Mouse (Mus musculus) limb, embryonic 12.5 days (tissue): ENCODE data around the gene Hist1h3e. TPM values are rescaled to one million over a fixed set of nuclear protein-coding genes. Genes with fewer than 3 reads are reported as not detected.
"Not testable (repeated sequence)": the region's sequence is repeated elsewhere in the genome, so short reads cannot be mapped to it uniquely, and the experiment has no call there.

Source experiments
- ATAC-seq: fragments of 200-750 bp; cut with Nextera tagmentation; 2 replicates; pipeline ENCODE4 v1.8.0; 2017; ENCODE audit warnings: low read depth, moderate TSS enrichment; ENCODE audit not compliant: insufficient number of reproducible peaks, insufficient read depth, low FRiP score, low TSS enrichment
- H3K27ac ChIP-seq: fragments of 300-500 bp; sonication (generic); 2 replicates; pipeline ENCODE4 v1.5.1; 2016; ENCODE audit warnings: mild to moderate bottlenecking, moderate library complexity
- H3K27me3 ChIP-seq: fragments of 300-500 bp; sonication (generic); 2 replicates; pipeline ENCODE4 v1.6.1; 2016; ENCODE audit warnings: mild to moderate bottlenecking, moderate library complexity
- H3K36me3 ChIP-seq: fragments of 300-500 bp; sonication (generic); 2 replicates; pipeline ENCODE4 v1.6.1; 2016; ENCODE audit warnings: mild to moderate bottlenecking, moderate library complexity
- H3K4me1 ChIP-seq: fragments of 300-500 bp; sonication (generic); replicated peaks from 2 replicates; pipeline ENCODE4 v1.6.1; 2016
- H3K4me2 ChIP-seq: fragments of 300-500 bp; sonication (generic); 2 replicates; pipeline ENCODE4 v1.6.1; 2016; ENCODE audit warnings: mild to moderate bottlenecking, moderate library complexity
- H3K4me3 ChIP-seq: fragments of 300-500 bp; sonication (generic); replicated peaks from 2 replicates; pipeline ENCODE4 v1.5.1; 2016; ENCODE audit warnings: mild to moderate bottlenecking
- H3K9ac ChIP-seq: fragments of 300-500 bp; sonication (generic); replicated peaks from 2 replicates; pipeline ENCODE4 v1.6.1; 2016; ENCODE audit warnings: mild to moderate bottlenecking, moderate library complexity
- H3K9me3 ChIP-seq: fragments of 300-500 bp; sonication (generic); 2 replicates; pipeline ENCODE4 v1.6.1; 2016; ENCODE audit warnings: mild to moderate bottlenecking, moderate library complexity
- WGBS: fragments of 180-500 bp; shearing (Covaris S2); methylation state at CpG from one replicate; pipeline ENCODE4 v1.1.7; 2016; 5-methylcytosine and 5-hydroxymethylcytosine counted together
- polyA plus RNA-seq: library from polyadenylated mRNA; unstranded; fragments of >200 nt; fragmentation: Nextera tagmentation; extraction: Ambion mirVana; gene quantifications from 2 replicates; pipeline ENCODE4 v1.2.1, GENCODE M21; 2016

Gene Hist1h3e
- polyA plus RNA-seq, 1 experiment from 2014 or later: 12.8 TPM

DNA sequence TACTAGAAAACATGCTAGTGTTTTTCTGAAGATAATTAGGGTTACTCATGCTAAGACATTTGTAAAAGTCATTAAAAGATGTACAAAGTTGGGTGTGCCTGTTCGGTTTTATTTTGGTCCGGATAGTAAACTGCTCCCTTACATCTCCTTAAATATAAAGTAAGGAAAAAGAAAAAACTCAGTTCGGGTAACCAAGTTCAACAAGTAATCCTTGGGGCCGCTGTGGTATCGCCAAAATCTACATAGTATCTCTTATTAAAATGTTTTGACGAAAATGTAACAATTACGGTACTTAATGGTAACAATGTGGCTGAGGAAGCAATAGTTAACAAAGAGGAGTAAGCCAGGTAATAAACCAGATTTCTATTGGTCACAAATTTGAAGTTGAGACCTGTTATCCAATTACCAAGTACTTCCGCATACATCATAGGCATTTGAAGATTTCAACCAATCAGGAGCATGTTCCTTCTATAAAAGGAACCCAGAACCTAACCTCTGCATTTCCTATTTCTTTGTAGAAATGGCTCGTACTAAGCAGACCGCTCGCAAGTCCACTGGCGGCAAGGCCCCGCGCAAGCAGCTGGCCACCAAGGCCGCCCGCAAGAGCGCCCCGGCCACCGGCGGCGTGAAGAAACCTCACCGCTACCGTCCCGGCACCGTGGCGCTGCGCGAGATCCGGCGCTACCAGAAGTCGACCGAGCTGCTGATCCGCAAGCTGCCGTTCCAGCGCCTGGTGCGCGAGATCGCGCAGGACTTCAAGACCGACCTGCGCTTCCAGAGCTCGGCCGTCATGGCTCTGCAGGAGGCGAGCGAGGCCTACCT lies 18.0 kb downstream of the Hist1h3e start, which contains the start of gene Hist1h3f:
Hist1h3f (plus strand) TSS at position 88 of the 822 bp plus-strand sequence.
- H3K36me3 ChIP-seq: no peaks in the 10 kb centered on the region
- under 1% methylated on average over 33 of the region's 45 CpGs for WGBS
- H3K9ac ChIP-seq: peak within 1 kb of the TSS; percentile 70
- H3K4me2 ChIP-seq: peak within 1 kb of the TSS; percentile 71
- H3K27ac ChIP-seq: peak within 1 kb of the TSS; percentile 94
- 0 out of 2 replicates have a peak, but pooled peaks cover 5% of the 10 kb centered on the region for H3K4me1 ChIP-seq
- peak; percentile 88 for ATAC-seq
- H3K4me3 ChIP-seq: peak within 1 kb of the TSS; percentile 46
- H3K9me3 ChIP-seq: no peaks in the 10 kb centered on the region
- no peaks in the 10 kb centered on the region for H3K27me3 ChIP-seq

DNA sequence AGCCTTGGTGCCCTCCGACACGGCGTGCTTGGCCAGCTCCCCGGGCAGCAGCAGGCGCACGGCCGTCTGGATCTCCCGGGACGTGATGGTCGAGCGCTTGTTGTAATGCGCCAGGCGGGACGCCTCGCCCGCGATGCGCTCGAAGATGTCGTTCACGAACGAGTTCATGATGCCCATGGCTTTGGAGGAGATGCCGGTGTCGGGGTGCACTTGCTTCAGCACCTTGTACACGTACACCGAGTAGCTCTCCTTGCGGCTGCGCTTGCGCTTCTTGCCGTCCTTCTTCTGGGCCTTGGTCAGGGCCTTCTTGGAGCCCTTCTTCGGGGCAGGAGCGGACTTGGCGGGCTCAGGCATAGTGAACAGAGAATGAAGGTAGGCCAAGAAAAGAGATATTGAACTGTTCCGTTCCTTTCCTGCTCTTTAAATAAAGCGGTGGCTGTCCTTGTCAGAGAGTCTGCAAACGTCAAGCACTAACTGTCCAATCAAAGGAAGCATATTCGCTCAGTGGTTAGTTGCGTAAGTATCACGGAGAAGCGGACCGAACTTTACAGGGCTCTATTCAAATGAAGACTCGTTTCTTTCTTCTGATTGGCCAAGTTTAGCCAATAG lies 19.1 kb downstream of the Hist1h3e start, which contains the start of gene Hist1h2bh:
Hist1h2bh (minus strand) TSS at position 394 of the 609 bp plus-strand sequence.
- WGBS: under 1% methylated on average over 41 of the region's 42 CpGs
- H3K4me3 ChIP-seq: peak within 1 kb of the TSS; percentile 46
- H3K4me2 ChIP-seq: peak within 1 kb of the TSS; percentile 71
- ATAC-seq: peak; percentile 95
- peak within 1 kb of the TSS; percentile 94 for H3K27ac ChIP-seq
- H3K4me1 ChIP-seq, H3K9me3 ChIP-seq, H3K36me3 ChIP-seq, H3K27me3 ChIP-seq: not testable (repeated sequence)
- H3K9ac ChIP-seq: peak within 1 kb of the TSS; percentile 70

DNA sequence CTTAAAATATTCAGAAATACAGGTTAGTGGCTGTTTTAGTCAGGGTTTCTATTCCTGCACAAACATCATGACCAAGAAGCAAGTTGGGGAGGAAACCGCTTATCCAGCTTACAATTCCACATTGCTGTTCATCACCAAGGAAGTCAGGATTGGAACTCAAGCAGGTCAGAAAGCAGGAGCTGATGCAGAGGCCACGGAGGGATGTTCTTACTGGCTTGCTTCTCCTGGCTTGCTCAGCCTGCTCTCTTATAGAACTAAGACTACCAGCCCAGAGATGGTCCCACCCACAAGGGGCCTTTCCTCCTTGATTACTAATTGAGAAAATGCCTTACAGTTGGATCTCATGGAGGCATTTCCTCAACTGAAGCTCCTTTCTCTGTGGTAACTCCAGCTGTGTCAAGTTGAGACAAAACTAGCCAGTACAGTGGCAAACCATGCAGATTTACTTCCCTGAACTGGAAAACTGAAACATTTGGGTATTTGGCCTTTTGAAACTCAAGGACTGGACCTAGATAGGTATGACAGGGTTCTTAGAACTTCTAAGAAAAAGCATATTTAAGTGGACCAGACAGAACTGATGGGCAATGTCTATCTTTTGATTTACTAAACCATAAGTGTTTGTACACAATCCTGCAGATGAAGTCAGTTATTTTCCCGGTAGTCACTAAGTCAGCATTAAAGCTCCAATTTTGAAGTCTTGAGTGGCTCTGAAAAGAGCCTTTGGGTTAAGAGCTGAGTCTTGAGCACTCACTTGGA lies 19.8 kb downstream of the Hist1h3e start:
- Histone ChIP-seq H3K4me2 (peak overlapping the region; percentile 71), H3K9ac (peak overlapping the region; percentile 70), H3K27ac (peak overlapping the region; percentile 92), H3K4me1 (peaks cover 13% of the 10 kb centered on the region), H3K4me3 (peak overlapping the region; percentile 46)
- ATAC-seq, H3K27me3 ChIP-seq, H3K9me3 ChIP-seq, H3K36me3 ChIP-seq: not testable (repeated sequence)
- 8% methylated on average over 3 of the region's 3 CpGs for WGBS

DNA sequence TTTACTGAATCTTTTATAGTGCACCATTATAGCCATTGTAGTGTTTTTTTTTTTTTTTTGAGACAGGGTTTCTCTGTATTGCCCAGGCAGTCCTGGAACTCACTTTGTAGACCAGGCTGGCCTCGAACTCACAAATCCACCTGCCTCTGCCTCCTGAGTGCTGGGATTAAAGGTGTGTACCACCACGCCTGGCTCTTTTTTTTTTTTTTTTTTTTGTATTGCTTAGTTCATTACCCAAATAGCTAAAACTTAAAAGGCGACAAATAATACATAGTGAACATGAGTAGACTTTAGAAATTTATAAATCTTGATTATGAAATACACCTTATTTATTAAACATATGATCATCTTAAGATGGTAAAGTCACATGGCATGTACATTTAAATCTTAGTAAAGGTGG lies 20.7 kb downstream of the Hist1h3e start:
- H3K4me3 ChIP-seq: no peak overlapping the region
- 79% methylated on average over 3 of the region's 3 CpGs for WGBS

DNA sequence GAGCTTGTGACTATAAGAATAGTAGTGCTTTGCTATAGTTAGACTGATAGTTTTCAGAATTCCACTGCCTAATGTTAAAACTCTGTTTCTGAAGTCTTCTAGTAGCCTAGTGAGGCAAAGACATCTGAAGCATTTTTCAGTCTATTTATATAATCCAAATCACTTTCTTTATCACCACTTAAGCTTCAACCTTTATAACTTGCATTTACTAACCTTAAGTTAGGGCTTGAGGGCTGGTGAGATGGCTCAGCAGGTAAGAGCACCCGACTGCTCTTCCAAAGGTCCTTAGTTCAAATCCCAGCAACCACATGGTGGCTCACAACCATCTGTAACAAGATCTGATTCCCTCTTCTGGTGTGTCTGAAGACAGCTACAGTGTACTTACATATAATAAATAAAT lies 22.3 kb downstream of the Hist1h3e start:
- 60% methylated on average over 1 of the region's 1 CpGs for WGBS
- not testable (repeated sequence) for H3K9ac ChIP-seq, H3K27ac ChIP-seq, H3K4me2 ChIP-seq, H3K4me3 ChIP-seq, H3K27me3 ChIP-seq, H3K36me3 ChIP-seq, H3K9me3 ChIP-seq, ATAC-seq
- H3K4me1 ChIP-seq: peaks cover 25% of the 10 kb centered on the region

More for the DNA sequence above, 20.7 kb downstream of the Hist1h3e start:
- no peak for ATAC-seq
- peak overlapping the region; percentile 71 for H3K4me2 ChIP-seq
- no peaks in the 10 kb centered on the region for H3K36me3 ChIP-seq
- peaks cover 21% of the 10 kb centered on the region for H3K4me1 ChIP-seq
- H3K27ac ChIP-seq: no peak overlapping the region
- H3K9me3 ChIP-seq: no peaks in the 10 kb centered on the region
- no peak overlapping the region for H3K9ac ChIP-seq
- H3K27me3 ChIP-seq: no peaks in the 10 kb centered on the region

DNA sequence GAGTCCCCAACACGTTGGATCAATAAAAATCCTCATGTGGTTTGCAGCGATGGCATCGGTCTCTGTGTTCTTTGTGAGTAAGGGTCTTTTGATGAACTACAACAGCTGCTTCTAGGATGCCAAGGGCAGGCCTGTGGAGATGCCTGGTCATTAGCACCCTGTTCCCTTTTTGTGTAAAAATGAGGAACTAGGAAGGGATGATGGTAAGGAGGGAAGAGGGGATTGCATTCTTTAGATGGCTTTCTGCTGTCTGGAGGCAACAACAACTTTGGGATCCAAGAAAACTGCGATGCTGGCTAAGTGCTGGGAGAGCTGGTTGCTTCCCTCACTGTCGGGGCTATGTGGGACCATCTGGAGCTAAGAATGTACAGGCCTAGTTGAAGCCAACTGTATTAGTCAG lies 23.9 kb downstream of the Hist1h3e start:
- Histone ChIP-seq H3K27ac (peak overlapping the region; percentile 72), H3K36me3 (no peaks in the 10 kb centered on the region), H3K4me3 (no peak overlapping the region), H3K9me3 (no peaks in the 10 kb centered on the region), H3K9ac (no peak overlapping the region; the same call in 1 of the 2 replicates), H3K4me2 (peak overlapping the region; percentile 31), H3K4me1 (peaks cover 30% of the 10 kb centered on the region), H3K27me3 (no peaks in the 10 kb centered on the region)
- ATAC-seq: no peak
- WGBS: 55% methylated on average over 5 of the region's 5 CpGs

DNA sequence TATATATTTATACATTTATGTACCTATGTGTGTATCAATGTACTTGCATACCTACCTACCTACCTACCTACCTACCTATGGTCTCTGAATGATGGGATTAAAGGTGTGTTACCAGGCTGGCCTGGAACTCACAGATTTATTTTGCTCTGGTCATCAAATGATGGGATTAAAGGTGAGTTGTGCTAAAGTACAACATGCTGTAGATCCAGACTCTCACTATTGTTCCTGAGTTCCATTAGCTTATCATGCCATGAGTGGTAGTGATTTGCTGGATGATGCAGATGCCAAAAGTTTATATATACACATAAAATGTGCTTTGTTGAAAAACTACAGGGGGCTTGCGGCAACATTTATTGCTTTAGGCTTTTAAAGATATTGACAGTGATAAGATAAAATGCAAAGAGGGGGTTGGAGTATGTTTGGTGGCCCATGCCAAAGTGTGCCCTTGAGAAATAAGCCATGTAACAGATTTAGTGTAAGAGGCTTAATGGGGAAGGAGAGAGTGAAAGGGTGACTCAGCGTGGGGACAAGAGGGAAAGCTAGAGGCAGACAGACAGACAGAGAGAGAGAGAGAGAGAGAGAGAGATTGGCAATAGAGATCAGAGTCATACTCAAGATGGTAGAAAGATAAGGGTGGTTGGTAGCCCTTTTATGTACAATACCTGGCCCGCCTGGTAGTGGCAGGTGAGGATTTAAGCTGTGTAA lies 25.0 kb downstream of the Hist1h3e start:
- H3K4me3 ChIP-seq: peak overlapping the region; percentile 50
- no peaks in the 10 kb centered on the region for H3K36me3 ChIP-seq
- WGBS: 86% methylated on average over 3 of the region's 3 CpGs
- no peak for ATAC-seq
- H3K27ac ChIP-seq: peak overlapping the region; percentile 46
- H3K4me1 ChIP-seq: peaks cover 36% of the 10 kb centered on the region
- H3K9ac ChIP-seq: no peak overlapping the region; the same call in 1 of the 2 replicates
- H3K27me3 ChIP-seq: no peaks in the 10 kb centered on the region
- H3K9me3 ChIP-seq: no peaks in the 10 kb centered on the region
- H3K4me2 ChIP-seq: peak overlapping the region; percentile 69

DNA sequence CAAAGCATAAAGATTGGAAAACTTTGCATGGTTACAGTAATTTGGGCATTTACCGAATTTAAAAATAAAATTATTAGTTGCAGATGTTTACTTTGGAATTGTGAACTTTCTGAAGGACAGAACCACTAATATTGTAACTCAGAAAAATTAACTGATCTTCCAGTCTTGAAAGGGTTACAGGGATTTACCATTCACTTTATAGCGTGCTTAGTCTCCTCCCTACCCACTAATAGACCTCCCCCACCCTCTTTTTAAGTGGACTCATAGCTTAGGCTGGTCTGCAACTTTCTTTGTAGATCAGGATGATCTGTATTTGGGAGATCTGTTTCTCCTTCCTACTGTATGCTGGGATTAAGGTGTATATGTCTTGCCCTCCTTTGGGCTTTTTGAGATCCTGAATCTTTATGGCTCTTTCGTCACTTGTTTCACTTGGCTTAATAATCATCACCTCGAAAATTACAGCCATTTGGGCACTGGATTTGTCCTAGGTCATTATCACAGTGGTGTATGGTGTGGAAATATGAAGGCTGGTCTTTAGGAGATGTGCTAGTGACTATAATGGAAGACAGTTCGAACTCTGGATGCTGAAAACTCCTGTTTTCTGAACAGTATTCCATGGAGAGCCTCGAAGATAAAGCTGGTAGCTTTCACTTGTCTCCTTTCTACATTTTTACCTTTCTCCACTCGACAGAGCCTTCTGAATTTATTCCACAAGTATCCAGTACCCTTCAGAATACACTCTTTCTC lies 25.9 kb downstream of the Hist1h3e start:
- ATAC-seq: no peak
- H3K4me2 ChIP-seq: peak overlapping the region; percentile 69
- 21% methylated on average over 7 of the region's 7 CpGs for WGBS

DNA sequence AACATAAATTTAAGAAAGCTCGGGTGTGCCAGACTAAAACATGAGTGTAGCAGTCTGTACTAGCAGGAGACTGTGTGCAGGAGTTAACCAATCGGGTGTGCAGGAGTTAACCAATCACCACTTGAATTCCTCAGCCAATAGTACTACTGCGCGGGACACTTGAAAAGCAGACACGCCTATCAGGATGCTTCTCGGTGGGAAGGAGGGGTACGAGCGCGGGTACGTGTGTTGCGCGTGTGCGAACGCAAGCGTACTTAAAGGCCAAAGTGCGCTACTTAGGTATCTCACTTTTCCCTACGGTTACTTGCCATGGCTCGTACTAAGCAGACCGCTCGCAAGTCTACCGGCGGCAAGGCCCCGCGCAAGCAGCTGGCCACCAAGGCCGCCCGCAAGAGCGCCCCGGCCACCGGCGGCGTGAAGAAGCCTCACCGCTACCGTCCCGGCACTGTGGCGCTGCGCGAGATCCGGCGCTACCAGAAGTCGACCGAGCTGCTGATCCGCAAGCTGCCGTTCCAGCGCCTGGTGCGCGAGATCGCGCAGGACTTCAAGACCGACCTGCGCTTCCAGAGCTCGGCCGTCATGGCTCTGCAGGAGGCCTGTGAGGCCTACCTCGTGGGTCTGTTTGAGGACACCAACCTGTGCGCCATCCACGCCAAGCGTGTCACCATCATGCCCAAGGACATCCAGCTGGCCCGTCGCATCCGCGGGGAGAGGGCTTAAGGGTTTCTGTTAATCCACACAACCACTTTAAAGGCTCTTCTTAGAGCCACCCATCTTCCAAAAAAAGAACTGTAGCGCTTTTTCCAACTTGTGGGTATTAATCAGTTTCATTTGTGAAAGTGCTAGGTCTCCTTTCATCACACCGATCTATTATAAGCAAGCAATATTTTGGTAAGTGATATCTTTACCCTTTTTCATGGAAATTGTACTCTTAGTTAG lies 26.8 kb downstream of the Hist1h3e start, which contains the start of gene Hist1h3g:
Hist1h3g (plus strand) TSS at position 286 of the 939 bp plus-strand sequence.
- H3K9ac ChIP-seq: peak within 1 kb of the TSS; percentile 72
- H3K9me3 ChIP-seq, H3K27me3 ChIP-seq, H3K36me3 ChIP-seq: not testable (repeated sequence)
- ATAC-seq: peak; percentile 94
- H3K27ac ChIP-seq: peak within 1 kb of the TSS; percentile 98
- H3K4me1 ChIP-seq: peaks cover 38% of the 10 kb centered on the region
- H3K4me2 ChIP-seq: peak within 1 kb of the TSS; percentile 69
- under 1% methylated on average over 34 of the region's 62 CpGs for WGBS
- peak within 1 kb of the TSS; percentile 50 for H3K4me3 ChIP-seq

More for the DNA sequence above, 25.9 kb downstream of the Hist1h3e start:
- Histone ChIP-seq H3K4me3 (peak overlapping the region; percentile 50), H3K27ac (peak overlapping the region; percentile 98), H3K27me3 (no peaks in the 10 kb centered on the region), H3K9ac (peak overlapping the region; percentile 72), H3K4me1 (peaks cover 38% of the 10 kb centered on the region), H3K9me3 (no peaks in the 10 kb centered on the region), H3K36me3 (no peaks in the 10 kb centered on the region)
